Mouse (Mus musculus) left cerebral cortex, postnatal 36 days (tissue): Measurements from ENCODE around the gene Uqcrc2. TPM values are rescaled to one million over a fixed set of nuclear protein-coding genes. Genes with fewer than 3 reads are reported as not detected.

Source experiments
- DNase-seq, 2 experiments: peaks; one replicate each; pipeline ENCODE4 v3.0.0; 2021 to 2022; ENCODE audit warnings: low spot score in 2 of 2, mixed read lengths in 1 of 2
- intact Hi-C: fragments of 180-260 bp; cut with DNase I; formaldehyde crosslinking; loops from one replicate; pipeline ENCODE4 v1.15.1; 2025
- total RNA-seq, 2 experiments: library from RNA; stranded (reverse); gene quantifications; 2 replicates each; pipeline ENCODE4 v1.2.3; 2021

Uqcrc2 gene
- total RNA-seq: 100 to 1,000 TPM; 212 to 238 TPM

DNA sequence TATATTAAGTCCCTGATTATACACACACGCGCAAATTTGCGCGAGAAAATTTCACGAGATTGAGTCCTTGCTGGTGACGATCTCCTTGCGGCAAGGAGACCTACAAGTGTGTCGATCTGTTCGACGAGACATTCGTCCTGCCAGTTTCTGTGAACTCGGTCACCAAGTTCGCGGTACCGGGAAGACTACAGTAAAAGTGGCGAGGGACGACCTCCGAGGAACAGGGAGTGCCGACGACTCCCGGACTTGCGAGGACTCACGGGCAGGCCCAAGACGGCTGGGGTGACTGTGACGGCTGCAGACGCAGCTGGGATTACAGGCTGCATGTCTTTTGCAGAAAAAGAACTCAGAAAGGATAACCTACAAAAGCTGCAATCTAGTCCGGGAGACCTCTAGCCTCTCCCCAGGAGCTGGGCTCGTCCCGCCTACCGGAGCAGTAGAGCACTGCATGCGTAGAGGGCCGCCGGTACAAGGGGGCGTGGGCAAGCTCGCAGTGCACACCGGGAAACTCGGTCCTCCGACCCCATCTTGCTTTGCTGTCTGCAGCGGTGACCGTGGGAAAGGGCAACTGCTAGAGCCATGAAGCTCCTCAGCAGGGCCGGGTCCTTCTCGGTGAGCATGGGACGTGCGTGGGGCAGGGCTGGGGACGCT lies at the start of gene Uqcrc2:
Uqcrc2 (plus strand) TSS at position 466 of the 651 bp plus-strand sequence.
- DNase-seq: peak; percentile 85 to 88

DNA sequence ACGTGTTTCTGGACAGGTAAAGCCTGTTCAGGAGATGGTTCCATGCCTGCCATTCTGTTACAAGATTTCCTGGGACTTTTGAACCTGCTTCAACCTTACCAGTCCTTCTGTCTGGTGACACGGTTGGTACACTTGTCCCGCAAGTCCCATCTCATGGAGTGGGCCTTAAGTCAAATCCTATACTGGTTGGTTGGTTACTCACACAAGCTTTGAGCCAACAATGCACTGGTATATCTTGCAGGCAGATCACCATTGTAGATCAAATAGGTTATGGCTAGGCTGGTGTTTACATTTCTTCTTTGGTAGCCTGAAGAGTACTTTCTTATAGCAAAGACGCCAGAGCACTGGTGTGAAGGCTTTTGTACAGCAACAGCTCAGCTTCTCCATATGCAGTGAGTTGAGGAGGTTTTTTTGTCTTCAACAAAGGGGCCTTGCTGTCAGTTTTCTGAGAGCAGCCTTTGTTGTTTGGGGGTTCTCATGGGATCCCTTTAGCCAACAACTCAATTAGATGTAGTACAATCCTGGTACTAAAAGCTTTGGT lies 37.7 kb upstream of the Uqcrc2 start:
- DNase-seq: peak; percentile 5 to 22
- intact Hi-C loops: no loop called here

More for the DNA sequence above, at the start of gene Uqcrc2:
- intact Hi-C loops: loop anchor here (5.0 to 10.0 kb wide), 3 partner anchors 190 to 913 kb away; partner anchors contain the start of genes Polr3e and Thumpd1

GRCm38 (mm10) chr7:120597744-120598243 lies 37.2 kb upstream of the Uqcrc2 start:
- intact Hi-C loops: no loop called here
- DNase-seq: peak in 1 of 2 experiments; percentile 17

- intact Hi-C loops: no loop called here
- no peak for DNase-seq
Observed at GRCm38 (mm10) chr7:120598355-120598754, 36.6 kb upstream of the Uqcrc2 start.

DNA sequence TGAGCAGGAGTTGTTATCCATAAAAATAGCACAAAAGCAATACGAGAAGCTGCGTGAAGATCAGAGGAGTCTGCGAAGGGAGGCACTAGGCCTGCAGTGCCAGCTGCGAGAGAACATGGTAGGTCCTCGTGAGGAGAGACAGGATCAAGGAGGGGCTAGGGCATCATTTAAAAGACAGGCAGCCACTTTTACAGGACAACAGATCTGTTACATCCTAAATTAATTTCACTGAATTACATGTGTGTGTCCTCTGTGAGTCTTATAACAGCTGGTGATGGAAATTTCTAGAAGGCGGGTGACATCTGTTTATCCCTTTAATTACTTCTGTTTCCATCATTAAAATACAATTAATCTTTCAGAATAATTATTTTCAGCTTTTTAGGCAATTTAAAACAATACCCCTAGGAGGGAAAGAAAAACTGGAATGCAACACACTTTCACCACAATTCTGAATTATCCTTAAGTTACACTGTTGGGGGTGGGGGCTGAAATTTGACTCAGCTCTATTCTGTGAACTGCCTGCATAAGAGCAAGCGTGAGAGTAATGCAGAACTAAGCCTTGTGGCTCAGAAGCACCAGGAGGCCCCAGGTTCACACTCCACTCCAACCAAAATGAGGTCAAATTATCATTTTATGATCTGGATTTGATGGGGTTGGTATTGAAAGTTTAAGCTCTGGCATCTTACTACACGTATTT lies 14.8 kb upstream of the Uqcrc2 start:
- DNase-seq: no peak
- intact Hi-C loops: no loop called here

DNA sequence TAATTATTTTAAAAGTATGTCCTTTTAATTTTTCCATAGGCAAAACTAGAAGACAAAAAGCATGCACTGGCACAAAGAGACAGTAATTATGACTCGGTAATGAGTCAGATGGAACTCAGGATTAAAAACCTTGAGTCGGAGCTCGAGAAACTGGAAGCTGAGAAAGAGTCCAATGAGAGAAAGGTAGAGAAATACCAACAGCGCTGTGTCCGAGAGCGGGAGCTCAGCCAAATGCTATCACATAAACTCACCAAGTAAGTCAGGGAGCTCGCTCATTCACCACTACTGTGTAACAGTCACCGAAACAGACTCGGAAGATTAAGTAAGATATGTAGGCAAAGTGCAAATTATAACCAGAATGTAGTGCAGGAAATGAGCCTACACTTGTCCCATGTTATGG lies 14.1 kb upstream of the Uqcrc2 start:
- intact Hi-C loops: no loop called here
- DNase-seq: no peak

DNA sequence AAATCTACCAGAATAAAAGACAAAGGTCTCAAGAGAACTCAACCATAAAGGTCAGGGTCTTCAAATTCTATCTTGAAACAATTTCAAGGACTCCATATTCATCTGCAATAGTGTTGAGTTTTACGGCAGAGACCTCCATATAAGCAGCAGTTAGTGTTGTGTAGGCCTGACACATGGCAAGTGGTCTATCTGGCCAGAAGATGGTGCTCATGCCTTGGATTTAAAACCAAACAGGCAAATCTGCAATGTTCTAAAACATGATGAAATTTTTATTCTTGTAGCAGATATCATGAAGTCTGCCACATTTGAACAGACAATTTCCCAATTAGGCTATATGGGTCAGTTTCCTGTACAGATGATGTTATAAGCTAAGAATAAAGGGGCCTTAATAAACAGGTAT lies 2.5 kb upstream of the Uqcrc2 start:
- intact Hi-C loops: loop anchor here (10.0 kb wide), 2 partner anchors 192 to 282 kb away; partner anchors contain the start of gene Polr3e

GRCm38 (mm10) chr7:120634301-120634700 lies 675 bp upstream of the Uqcrc2 start:
- intact Hi-C loops: loop anchor here (10.0 kb wide), 2 partner anchors 190 to 280 kb away; partner anchors contain the start of gene Polr3e

More for the DNA sequence above, 2.5 kb upstream of the Uqcrc2 start:
- no peak for DNase-seq

DNA sequence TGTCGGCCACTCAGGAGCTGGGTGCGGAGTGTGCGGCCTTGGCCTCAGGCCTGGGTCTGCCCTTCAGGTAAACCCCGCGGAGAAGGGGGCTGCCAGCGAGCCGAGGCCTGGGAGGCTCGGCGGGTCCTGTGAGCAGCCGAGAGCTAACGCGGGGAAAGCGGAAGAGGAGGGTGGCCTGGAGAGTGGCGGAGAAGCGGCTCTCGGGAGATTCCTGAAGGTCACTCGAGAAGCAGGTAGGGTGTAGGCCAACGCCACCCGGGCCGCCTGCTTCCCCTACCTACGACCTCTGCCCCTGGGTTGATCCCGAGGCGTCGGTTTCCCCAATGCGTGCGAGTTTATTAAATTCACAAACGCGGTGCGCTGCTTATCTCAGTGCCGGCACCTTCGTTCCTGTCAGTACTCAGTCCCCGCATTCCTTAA lies 396 bp downstream of the Uqcrc2 start:
- intact Hi-C loops: loop anchor here (5.0 to 10.0 kb wide), 3 partner anchors 189 to 913 kb away; partner anchors contain the start of genes Polr3e and Thumpd1
- DNase-seq: no peak

More at GRCm38 (mm10) chr7:120634301-120634700, 675 bp upstream of the Uqcrc2 start:
- DNase-seq: no peak

DNA sequence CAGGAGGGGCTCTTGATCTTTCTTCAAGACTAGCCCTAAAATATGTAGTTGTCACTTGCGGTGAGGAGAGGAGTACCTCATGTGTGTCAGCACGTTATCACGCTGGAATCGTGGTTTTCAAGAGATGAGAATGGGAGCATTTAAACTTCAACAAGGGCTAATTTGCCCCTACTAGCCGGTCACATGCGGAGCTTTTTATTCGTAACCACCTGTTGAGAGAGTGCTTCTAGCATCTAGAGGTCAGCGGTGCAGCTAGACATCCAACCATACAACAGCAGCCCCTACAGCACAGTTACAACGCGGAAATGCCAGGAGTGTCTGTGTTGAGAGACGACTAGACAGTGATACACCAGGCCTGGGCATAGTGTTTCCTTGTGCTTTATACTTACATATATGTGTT lies 845 bp downstream of the Uqcrc2 start:
- intact Hi-C loops: loop anchor here (5.0 to 10.0 kb wide), 3 partner anchors 189 to 914 kb away; partner anchors contain the start of genes Polr3e and Thumpd1
- DNase-seq: no peak

- no peak for DNase-seq
- intact Hi-C loops: no loop called here
Observed at GRCm38 (mm10) chr7:120643217-120643616, 8.2 kb downstream of the Uqcrc2 start.

DNA sequence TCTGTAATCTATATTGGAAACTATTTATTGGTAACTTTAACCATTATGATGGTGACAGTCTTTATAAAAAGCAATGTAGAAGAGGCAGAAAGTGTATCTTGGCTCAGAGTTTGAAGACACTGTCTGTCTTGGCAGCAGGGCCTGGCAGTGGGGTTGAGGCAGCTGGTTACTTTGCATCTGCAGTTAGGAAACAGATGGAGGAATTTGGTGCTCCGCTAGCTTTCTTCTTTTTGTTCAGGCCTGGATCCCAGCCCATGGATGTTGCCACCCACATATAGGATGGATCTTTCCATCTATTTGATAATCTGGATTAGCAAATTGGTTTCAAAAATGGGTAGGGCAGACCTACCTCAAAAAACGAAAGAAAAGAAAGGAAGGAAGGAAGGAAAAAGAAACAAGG lies 12.9 kb downstream of the Uqcrc2 start:
- DNase-seq: peak; percentile 39 to 48
- intact Hi-C loops: no loop called here

GRCm38 (mm10) chr7:120662079-120662478 lies 27.1 kb downstream of the Uqcrc2 start:
- no peak for DNase-seq
- intact Hi-C loops: no loop called here

DNA sequence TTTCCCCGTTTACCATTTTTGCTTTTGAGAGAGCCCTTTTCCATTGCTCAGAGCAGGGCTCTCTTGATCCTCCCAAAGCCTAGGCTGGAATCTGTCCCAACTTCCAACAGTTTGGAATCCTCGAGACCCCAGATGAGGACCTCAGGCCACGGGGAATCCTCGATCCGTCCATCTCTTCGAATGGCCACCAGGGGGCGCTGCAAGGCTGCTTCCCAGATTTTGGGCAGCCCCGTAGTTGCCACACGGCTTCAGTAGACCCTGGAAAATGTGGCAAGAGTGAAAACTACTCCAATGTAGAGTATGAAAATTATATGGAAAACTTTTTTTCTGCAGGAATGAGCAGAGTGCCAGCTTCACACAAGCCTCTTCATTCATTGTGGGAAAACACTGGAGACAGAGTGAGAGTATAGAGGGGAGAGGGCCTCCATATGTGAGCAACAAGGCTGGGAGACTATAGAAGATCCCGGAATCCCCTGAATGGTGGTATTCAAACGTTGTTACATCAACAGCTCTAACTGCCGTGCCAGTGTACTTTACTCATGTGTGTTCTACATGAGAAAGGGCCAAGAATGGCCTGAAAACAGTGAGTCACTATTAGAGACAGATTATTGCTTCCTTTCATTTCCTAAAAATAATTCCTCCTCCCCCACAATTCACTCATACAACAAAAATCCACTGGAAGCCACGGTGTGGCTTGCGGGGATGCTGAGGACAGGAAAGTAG lies 35.3 kb downstream of the Uqcrc2 start, which contains the start of gene Pdzd9:
Pdzd9 (minus strand) TSS at position 191 of the 723 bp plus-strand sequence.
- peak; percentile 63 to 72 for DNase-seq
- intact Hi-C loops: loop anchor here (1.0 to 10.0 kb wide), 3 partner anchors 84 to 244 kb away; partner anchors contain the start of gene Polr3e

- intact Hi-C loops: loop anchor here (2.0 to 10.0 kb wide), 2 partner anchors 152 to 244 kb away; partner anchors contain the start of gene Polr3e
- no peak for DNase-seq
Observed at GRCm38 (mm10) chr7:120671271-120671670, 36.3 kb downstream of the Uqcrc2 start.

- intact Hi-C loops: loop anchor here (10.0 kb wide), 1 partner anchor 238 kb away; the partner anchor contains the start of gene Polr3e
- peak; percentile 67 to 70 for DNase-seq
Observed at GRCm38 (mm10) chr7:120677001-120677643, 42.1 kb downstream of the Uqcrc2 start, which contains the start of gene Mosmo. TSS of gene Mosmo (plus strand) at chr7:120677618.

- intact Hi-C loops: loop anchor here (2.0 to 10.0 kb wide), 2 partner anchors 47 to 237 kb away; partner anchors contain the start of gene Polr3e
- peak; percentile 41 to 44 for DNase-seq
Observed at GRCm38 (mm10) chr7:120677764-120678531, 43.0 kb downstream of the Uqcrc2 start.

DNA sequence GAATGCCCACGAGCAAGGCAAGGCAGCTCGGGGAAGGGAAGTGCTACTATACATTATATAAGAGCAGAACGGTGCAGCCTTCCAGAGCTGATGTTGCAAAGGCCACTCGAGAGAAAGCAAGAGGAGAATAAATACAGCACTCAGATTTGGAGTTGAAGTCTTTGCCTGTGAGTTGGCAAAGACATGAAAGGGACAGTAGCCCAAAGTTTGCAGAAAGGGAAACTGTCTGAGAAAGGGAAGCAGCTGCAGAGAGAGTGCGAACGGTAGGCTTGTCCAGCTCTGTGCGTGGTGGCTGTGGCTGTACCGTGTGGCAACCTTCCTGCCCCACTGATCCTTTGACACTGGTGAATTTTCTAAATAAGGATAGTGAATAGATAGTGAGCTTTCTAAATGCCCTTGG lies 44.0 kb downstream of the Uqcrc2 start:
- intact Hi-C loops: loop anchor here (2.0 to 10.0 kb wide), 2 partner anchors 46 to 236 kb away; partner anchors contain the start of gene Polr3e
- DNase-seq: no peak
